Mouse (Mus musculus) midbrain, embryonic 16.5 days (tissue): ENCODE results near the gene Meis2. TPM values are rescaled to one million over a fixed set of nuclear protein-coding genes. Genes with fewer than 3 reads are reported as not detected.

Source experiments
- ATAC-seq: fragments of 200-750 bp; cut with Nextera tagmentation; 2 replicates; pipeline ENCODE4 v1.8.0; 2017; ENCODE audit warnings: moderate TSS enrichment
- H3K27ac ChIP-seq: fragments of 300-500 bp; sonication (generic); 2 replicates; pipeline ENCODE4 v1.5.1; 2014; ENCODE audit warnings: mild to moderate bottlenecking, low read length, mixed read lengths
- H3K27me3 ChIP-seq: fragments of 300-500 bp; sonication (generic); 2 replicates; pipeline ENCODE4 v1.6.1; 2014; ENCODE audit warnings: low read depth, low read length, mixed read lengths; ENCODE audit not compliant: control insufficient read depth, insufficient read depth
- H3K36me3 ChIP-seq: fragments of 300-500 bp; sonication (generic); 2 replicates; pipeline ENCODE4 v1.6.1; 2014; ENCODE audit warnings: mild to moderate bottlenecking, low read length, moderate library complexity, mixed read lengths; ENCODE audit not compliant: control insufficient read depth, insufficient read depth
- H3K4me1 ChIP-seq: fragments of 300-500 bp; sonication (generic); 2 replicates; pipeline ENCODE4 v1.6.1; 2014; ENCODE audit warnings: mild to moderate bottlenecking, low read length, mixed read lengths; ENCODE audit not compliant: control insufficient read depth, insufficient read depth
- H3K4me2 ChIP-seq: fragments of 300-500 bp; sonication (generic); 2 replicates; pipeline ENCODE4 v1.6.1; 2014; ENCODE audit warnings: mild to moderate bottlenecking, low read length, mixed read lengths
- H3K4me3 ChIP-seq: fragments of 300-500 bp; sonication (generic); 2 replicates; pipeline ENCODE4 v1.5.1; 2014; ENCODE audit warnings: low read depth, mild to moderate bottlenecking, low read length, moderate library complexity, mixed read lengths
- H3K9ac ChIP-seq: fragments of 300-500 bp; sonication (generic); 2 replicates; pipeline ENCODE4 v1.6.1; 2014; ENCODE audit warnings: low read depth, low read length, mixed read lengths
- H3K9me3 ChIP-seq: fragments of 300-500 bp; sonication (generic); replicated peaks from 2 replicates; pipeline ENCODE4 v1.6.1; 2014; ENCODE audit warnings: mild to moderate bottlenecking, low read length, mixed read lengths; ENCODE audit not compliant: control insufficient read depth, poor library complexity, severe bottlenecking
- WGBS: fragments of 180-500 bp; shearing (Covaris S2); extraction: QIAGEN DNeasy Blood & Tissue Kit; methylation state at CpG from one replicate; pipeline ENCODE4 v1.1.7; 2014; 5-methylcytosine and 5-hydroxymethylcytosine counted together
- polyA plus RNA-seq: library from polyadenylated mRNA; unstranded; fragments of >200 nt; fragmentation: Nextera tagmentation; extraction: Ambion mirVana; gene quantifications from 2 replicates; pipeline ENCODE4 v1.2.1, GENCODE M21; 2015

Meis2 gene
- polyA plus RNA-seq, 1 experiment from 2014 or later: 70.2 TPM

GRCm38 (mm10) chr2:115889212-115889611 lies 176.4 kb downstream of the Meis2 start:
- H3K27ac ChIP-seq: no peak overlapping the region
- H3K4me2 ChIP-seq: no peak overlapping the region
- 84% methylated on average over 4 of the region's 4 CpGs for WGBS
- no peaks in the 10 kb centered on the region for H3K27me3 ChIP-seq
- no peak overlapping the region for H3K4me3 ChIP-seq
- ATAC-seq: no peak
- H3K4me1 ChIP-seq: peaks cover 7% of the 10 kb centered on the region
- H3K36me3 ChIP-seq: no peaks in the 10 kb centered on the region
- no peaks in the 10 kb centered on the region for H3K9me3 ChIP-seq
- no peak overlapping the region for H3K9ac ChIP-seq

- WGBS: 86% methylated on average over 5 of the region's 5 CpGs
- no peak overlapping the region for H3K4me2 ChIP-seq
- no peaks in the 10 kb centered on the region for H3K27me3 ChIP-seq
Observed at GRCm38 (mm10) chr2:115888336-115889077, 177.1 kb downstream of the Meis2 start.

GRCm38 (mm10) chr2:115887631-115888030 lies 178.0 kb downstream of the Meis2 start:
- Histone ChIP-seq H3K27me3 (no peaks in the 10 kb centered on the region), H3K9me3 (no peaks in the 10 kb centered on the region), H3K4me3 (no peak overlapping the region), H3K9ac (no peak overlapping the region), H3K27ac (no peak overlapping the region), H3K36me3 (no peaks in the 10 kb centered on the region), H3K4me1 (peaks cover 13% of the 10 kb centered on the region), H3K4me2 (no peak overlapping the region)
- ATAC-seq: no peak
- WGBS: 70% methylated on average over 1 of the region's 1 CpGs

More at GRCm38 (mm10) chr2:115888336-115889077, 177.1 kb downstream of the Meis2 start:
- Histone ChIP-seq H3K4me3 (no peak overlapping the region), H3K4me1 (peaks cover 13% of the 10 kb centered on the region), H3K9ac (no peak overlapping the region), H3K27ac (no peak overlapping the region), H3K9me3 (no peaks in the 10 kb centered on the region), H3K36me3 (no peaks in the 10 kb centered on the region)
- ATAC-seq: no peak

DNA sequence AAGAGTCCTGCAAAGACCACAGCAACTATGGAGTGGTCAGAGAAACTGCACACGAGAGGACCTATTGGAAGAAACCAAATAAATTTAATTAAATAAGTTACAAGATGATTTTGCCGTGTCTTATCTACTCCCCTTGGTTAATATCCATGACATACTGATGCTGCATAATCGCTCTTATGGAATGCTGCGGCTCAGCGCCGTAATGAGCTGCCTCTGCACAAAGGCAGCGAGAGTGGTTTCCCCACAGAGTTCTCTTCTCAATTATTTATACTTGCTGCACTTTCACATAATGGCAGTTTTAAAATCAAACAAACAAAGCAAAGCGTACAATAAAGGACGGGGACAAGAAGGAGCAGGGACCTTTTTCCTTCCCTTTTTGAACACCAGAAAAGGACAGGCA lies 181.5 kb downstream of the Meis2 start:
- Histone ChIP-seq H3K27ac (peak overlapping the region; percentile 33; the same call in 1 of the 2 replicates), H3K4me1 (peaks cover 13% of the 10 kb centered on the region), H3K9me3 (no peaks in the 10 kb centered on the region), H3K36me3 (no peaks in the 10 kb centered on the region), H3K27me3 (no peaks in the 10 kb centered on the region), H3K4me3 (no peak overlapping the region), H3K9ac (no peak overlapping the region), H3K4me2 (peak overlapping the region; percentile 12)
- peak; percentile 78; the same call in 1 of the 2 replicates for ATAC-seq
- 18% methylated on average over 9 of the region's 9 CpGs for WGBS

DNA sequence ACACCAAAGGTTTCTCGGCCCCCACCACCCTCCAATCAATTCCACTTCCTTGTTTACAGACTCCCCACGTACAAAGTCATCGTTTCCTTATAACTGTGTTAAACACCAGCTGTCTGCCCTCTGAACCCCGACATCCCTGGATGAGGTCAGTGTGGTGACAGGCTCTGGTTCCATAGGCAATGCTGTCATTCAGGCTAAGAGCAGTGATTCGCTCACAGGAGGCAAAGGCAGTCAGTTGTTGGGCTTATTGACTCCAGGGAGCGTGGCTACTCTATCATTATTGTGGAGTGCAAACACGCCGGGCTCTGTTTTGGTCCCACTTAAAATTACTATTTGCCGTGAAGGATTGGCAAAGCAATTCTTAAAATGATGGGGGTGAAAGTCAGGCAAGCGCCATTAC lies 182.1 kb downstream of the Meis2 start:
- Histone ChIP-seq H3K27ac (no peak overlapping the region; the same call in 1 of the 2 replicates), H3K9me3 (no peaks in the 10 kb centered on the region), H3K4me1 (peaks cover 13% of the 10 kb centered on the region), H3K27me3 (no peaks in the 10 kb centered on the region), H3K4me3 (no peak overlapping the region), H3K9ac (no peak overlapping the region), H3K36me3 (no peaks in the 10 kb centered on the region), H3K4me2 (no peak overlapping the region)
- WGBS: 62% methylated on average over 10 of the region's 10 CpGs
- ATAC-seq: peak; percentile 55; the same call in 1 of the 2 replicates

DNA sequence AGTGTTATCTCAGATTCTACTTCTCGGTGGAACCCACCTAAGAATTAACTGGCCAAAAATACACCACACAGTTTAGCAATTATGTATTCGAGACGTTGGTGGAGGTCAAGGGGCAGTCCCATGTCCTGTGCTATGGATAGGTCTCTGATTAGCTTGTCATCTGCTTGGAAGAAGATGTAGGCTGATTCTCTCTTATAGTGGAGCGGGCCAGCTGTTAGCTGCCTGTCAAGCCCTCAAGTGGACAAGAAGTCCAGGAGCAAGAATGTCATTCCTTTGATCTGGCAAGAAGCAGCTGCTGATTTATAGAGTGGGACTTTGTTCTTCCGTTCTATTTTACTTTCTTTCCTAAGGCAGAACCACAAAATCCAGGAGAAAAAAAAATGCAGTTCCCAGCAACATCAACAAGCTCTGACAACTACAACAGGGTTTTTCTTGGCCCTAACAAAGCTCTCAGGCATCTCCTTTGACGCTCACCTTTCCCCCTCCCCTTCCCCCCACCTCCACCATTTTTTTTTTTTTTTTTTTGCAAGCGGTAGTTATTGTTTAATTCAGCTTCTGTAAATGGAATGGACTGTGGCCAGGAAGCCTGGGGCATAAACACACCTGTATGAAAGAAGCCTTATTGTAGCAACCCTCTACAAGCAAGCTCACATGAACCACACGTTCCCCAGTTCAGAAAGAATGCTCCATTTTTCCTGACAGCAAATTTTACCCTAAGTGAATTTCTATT lies 189.7 kb downstream of the Meis2 start:
- Histone ChIP-seq H3K4me2 (no peak overlapping the region), H3K9me3 (no peaks in the 10 kb centered on the region), H3K4me1 (no peaks in the 10 kb centered on the region), H3K4me3 (no peak overlapping the region), H3K27ac (no peak overlapping the region), H3K27me3 (no peaks in the 10 kb centered on the region), H3K9ac (no peak overlapping the region), H3K36me3 (no peaks in the 10 kb centered on the region)
- WGBS: 62% methylated on average over 8 of the region's 8 CpGs
- ATAC-seq: 0 out of 2 replicates have a peak, but pooled peaks have one; percentile 32

GRCm38 (mm10) chr2:115872851-115873250 lies 192.8 kb downstream of the Meis2 start:
- H3K9ac ChIP-seq: no peak overlapping the region
- 35% methylated on average over 2 of the region's 2 CpGs for WGBS
- H3K4me2 ChIP-seq: no peak overlapping the region
- H3K27ac ChIP-seq: no peak overlapping the region
- no peaks in the 10 kb centered on the region for H3K9me3 ChIP-seq
- H3K4me3 ChIP-seq: no peak overlapping the region
- ATAC-seq: no peak
- no peaks in the 10 kb centered on the region for H3K36me3 ChIP-seq
- H3K27me3 ChIP-seq: no peaks in the 10 kb centered on the region; the same call in 1 of the 2 replicates
- H3K4me1 ChIP-seq: no peaks in the 10 kb centered on the region

DNA sequence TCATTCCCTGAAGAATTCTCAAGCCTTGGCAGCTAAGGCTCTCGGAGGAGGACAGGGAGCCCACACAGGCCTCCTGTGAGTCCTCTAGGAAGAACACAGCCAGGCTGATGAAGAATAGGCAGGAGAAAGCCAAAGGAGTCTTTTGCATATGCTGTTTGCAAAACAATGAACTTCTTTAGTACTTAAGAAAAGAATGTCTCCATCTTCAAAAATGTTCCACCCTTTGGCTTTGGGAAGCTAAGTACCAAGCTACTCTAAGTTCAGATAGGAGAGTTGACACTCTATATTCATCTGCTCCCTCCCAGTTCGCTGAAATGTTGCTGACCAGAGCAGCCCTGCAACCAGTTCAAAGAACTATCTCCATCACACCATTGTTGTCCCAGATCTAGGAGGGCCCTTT lies 195.7 kb downstream of the Meis2 start:
- Histone ChIP-seq H3K27ac (no peak overlapping the region), H3K4me3 (no peak overlapping the region), H3K36me3 (no peaks in the 10 kb centered on the region), H3K9me3 (no peaks in the 10 kb centered on the region), H3K4me1 (no peaks in the 10 kb centered on the region), H3K9ac (no peak overlapping the region), H3K4me2 (no peak overlapping the region), H3K27me3 (no peaks in the 10 kb centered on the region; the same call in 1 of the 2 replicates)
- ATAC-seq: no peak
- WGBS: 47% methylated on average over 2 of the region's 2 CpGs
